Mouse (Mus musculus) stomach, postnatal 0 days (tissue): ENCODE measurements at regions not wholly inside any gene's neighbourhood (a gene's known extent, or its start where the extent isn't known, plus 50 kb on each side); places are given as distances from the start of the nearest gene placed in this dataset.

Source experiments
- CTCF ChIP-seq: IDR thresholded peaks from 2 replicates; pipeline ENCODE4 v1.5.1; 2016; ENCODE audit warnings: antibody characterized with exemption, low read depth, mild to moderate bottlenecking, moderate library complexity
- EP300 ChIP-seq: optimal IDR thresholded peaks from 2 replicates; pipeline ENCODE3; 2016; ENCODE audit warnings: antibody characterized with exemption

GRCm38 (mm10) chr10:99366162-99366561 lies 103.1 kb downstream of the Dusp6 start:
- TF ChIP-seq EP300 (no peak), CTCF (no peak)
